Mouse (Mus musculus): ENCODE data around the gene Calm3. TPM values are rescaled to one million over a fixed set of nuclear protein-coding genes. Genes with fewer than 3 reads are reported as not detected.

Calm3 gene
- polyA plus RNA-seq, 1 experiment from 2014 or later, result 197 TPM

GRCm38 (mm10) chr7:16923283-16924036, 454 bp downstream of the Calm3 start:
- Histone ChIP-seq H3K27ac (peak overlapping the region; percentile 86), H3K4me3 (ENCODE audit: inconsistent target) (peak overlapping the region; percentile 100), H3K79me2 (ENCODE audit: inconsistent target) (peaks cover 52% of the 10 kb centered on the region), H3K36me3 (ENCODE audit: inconsistent target) (peaks cover 15% of the 10 kb centered on the region; the same call in 1 of the 2 replicates)
- under 1% methylated on average over 52 of the region's 57 CpGs for WGBS (ENCODE audit: missing documents)

GRCm38 (mm10) chr7:16922360-16922973, 1.4 kb downstream of the Calm3 start:
- H3K27ac ChIP-seq, result peak overlapping the region; percentile 86
- peak overlapping the region; percentile 100 for H3K4me3 ChIP-seq (ENCODE audit: inconsistent target)
- 41% methylated on average over 10 of the region's 10 CpGs for WGBS (ENCODE audit: missing documents)
- peaks cover 18% of the 10 kb centered on the region; the same call in 1 of the 2 replicates for H3K36me3 ChIP-seq (ENCODE audit: inconsistent target)
- H3K79me2 ChIP-seq (ENCODE audit: inconsistent target), result peaks cover 54% of the 10 kb centered on the region

GRCm38 (mm10) chr7:16921881-16922335, 2.0 kb downstream of the Calm3 start:
- peaks cover 24% of the 10 kb centered on the region for H3K36me3 ChIP-seq (ENCODE audit: inconsistent target)
- WGBS (ENCODE audit: missing documents), result 54% methylated on average over 6 of the region's 6 CpGs
- peaks cover 54% of the 10 kb centered on the region for H3K79me2 ChIP-seq (ENCODE audit: inconsistent target)
- no peak overlapping the region for H3K27ac ChIP-seq
- no peak overlapping the region for H3K4me3 ChIP-seq (ENCODE audit: inconsistent target)

- peaks cover 54% of the 10 kb centered on the region for H3K79me2 ChIP-seq (ENCODE audit: inconsistent target)
- no peak overlapping the region for H3K27ac ChIP-seq
- peaks cover 30% of the 10 kb centered on the region for H3K36me3 ChIP-seq (ENCODE audit: inconsistent target)
- H3K4me3 ChIP-seq (ENCODE audit: inconsistent target), result no peak overlapping the region
- 91% methylated on average over 21 of the region's 21 CpGs for WGBS (ENCODE audit: missing documents)
Observed at GRCm38 (mm10) chr7:16920818-16921791, 2.8 kb downstream of the Calm3 start.

- 91% methylated on average over 6 of the region's 7 CpGs for WGBS (ENCODE audit: missing documents)
- Histone ChIP-seq H3K27ac (no peak overlapping the region), H3K79me2 (ENCODE audit: inconsistent target) (peaks cover 54% of the 10 kb centered on the region), H3K36me3 (ENCODE audit: inconsistent target) (peaks cover 37% of the 10 kb centered on the region), H3K4me3 (ENCODE audit: inconsistent target) (no peak overlapping the region)
Observed at GRCm38 (mm10) chr7:16920150-16920579, 3.7 kb downstream of the Calm3 start.

GRCm38 (mm10) chr7:16919395-16920149, 4.3 kb downstream of the Calm3 start:
- Histone ChIP-seq H3K36me3 (ENCODE audit: inconsistent target) (peaks cover 40% of the 10 kb centered on the region), H3K79me2 (ENCODE audit: inconsistent target) (peaks cover 54% of the 10 kb centered on the region), H3K4me3 (ENCODE audit: inconsistent target) (no peak overlapping the region), H3K27ac (no peak overlapping the region)
- 79% methylated on average over 13 of the region's 13 CpGs for WGBS (ENCODE audit: missing documents)

- H3K27ac ChIP-seq, result no peak overlapping the region
- H3K79me2 ChIP-seq (ENCODE audit: inconsistent target), result peaks cover 54% of the 10 kb centered on the region
- WGBS (ENCODE audit: missing documents), result 93% methylated on average over 3 of the region's 3 CpGs
- H3K4me3 ChIP-seq (ENCODE audit: inconsistent target), result no peak overlapping the region
- peaks cover 40% of the 10 kb centered on the region for H3K36me3 ChIP-seq (ENCODE audit: inconsistent target)
Observed at GRCm38 (mm10) chr7:16918670-16919069, 5.2 kb downstream of the Calm3 start.

GRCm38 (mm10) chr7:16918014-16918413, 5.9 kb downstream of the Calm3 start:
- Histone ChIP-seq H3K36me3 (ENCODE audit: inconsistent target) (peaks cover 40% of the 10 kb centered on the region), H3K79me2 (ENCODE audit: inconsistent target) (peaks cover 48% of the 10 kb centered on the region), H3K27ac (no peak overlapping the region), H3K4me3 (ENCODE audit: inconsistent target) (no peak overlapping the region)
- 97% methylated on average over 8 of the region's 9 CpGs for WGBS (ENCODE audit: missing documents)

GRCm38 (mm10) chr7:16917447-16917846, 6.5 kb downstream of the Calm3 start:
- no peak overlapping the region for H3K27ac ChIP-seq
- H3K4me3 ChIP-seq (ENCODE audit: inconsistent target), result no peak overlapping the region
- peaks cover 40% of the 10 kb centered on the region for H3K36me3 ChIP-seq (ENCODE audit: inconsistent target)
- WGBS (ENCODE audit: missing documents), result 95% methylated on average over 9 of the region's 11 CpGs
- H3K79me2 ChIP-seq (ENCODE audit: inconsistent target), result peaks cover 42% of the 10 kb centered on the region

- H3K36me3 ChIP-seq (ENCODE audit: inconsistent target), result peaks cover 40% of the 10 kb centered on the region
- peaks cover 33% of the 10 kb centered on the region for H3K79me2 ChIP-seq (ENCODE audit: inconsistent target)
- H3K4me3 ChIP-seq (ENCODE audit: inconsistent target), result no peak overlapping the region
- WGBS (ENCODE audit: missing documents), result 89% methylated on average over 28 of the region's 30 CpGs
- no peak overlapping the region for H3K27ac ChIP-seq
Observed at GRCm38 (mm10) chr7:16916342-16917265, 7.3 kb downstream of the Calm3 start.

GRCm38 (mm10) chr7:16915461-16916340, 8.2 kb downstream of the Calm3 start:
- H3K79me2 ChIP-seq (ENCODE audit: inconsistent target), result peaks cover 24% of the 10 kb centered on the region
- H3K4me3 ChIP-seq (ENCODE audit: inconsistent target), result no peak overlapping the region
- no peak overlapping the region for H3K27ac ChIP-seq
- peaks cover 40% of the 10 kb centered on the region for H3K36me3 ChIP-seq (ENCODE audit: inconsistent target)
- WGBS (ENCODE audit: missing documents), result 95% methylated on average over 32 of the region's 32 CpGs
